Mouse (Mus musculus) left cerebral cortex, adult 18-20 months (tissue): ENCODE data around the gene Col11a2. TPM values are rescaled to one million over a fixed set of nuclear protein-coding genes. Genes with fewer than 3 reads are reported as not detected.
A peak's percentile ranks its signal among the peaks of the same experiment; 100 is the strongest.

Experiments used
- DNase-seq, 2 experiments: peaks; one replicate each; pipeline ENCODE4 v3.0.0; 2021 to 2022; ENCODE audit warnings: low spot score in 2 of 2, mixed read lengths in 1 of 2
- total RNA-seq, 2 experiments: library from RNA; stranded (reverse); gene quantifications; 2 replicates each; pipeline ENCODE4 v1.2.3; 2021

The Col11a2 gene
- total RNA-seq, 2 experiments from 2014 or later: 14.5 to 14.6 TPM

DNA sequence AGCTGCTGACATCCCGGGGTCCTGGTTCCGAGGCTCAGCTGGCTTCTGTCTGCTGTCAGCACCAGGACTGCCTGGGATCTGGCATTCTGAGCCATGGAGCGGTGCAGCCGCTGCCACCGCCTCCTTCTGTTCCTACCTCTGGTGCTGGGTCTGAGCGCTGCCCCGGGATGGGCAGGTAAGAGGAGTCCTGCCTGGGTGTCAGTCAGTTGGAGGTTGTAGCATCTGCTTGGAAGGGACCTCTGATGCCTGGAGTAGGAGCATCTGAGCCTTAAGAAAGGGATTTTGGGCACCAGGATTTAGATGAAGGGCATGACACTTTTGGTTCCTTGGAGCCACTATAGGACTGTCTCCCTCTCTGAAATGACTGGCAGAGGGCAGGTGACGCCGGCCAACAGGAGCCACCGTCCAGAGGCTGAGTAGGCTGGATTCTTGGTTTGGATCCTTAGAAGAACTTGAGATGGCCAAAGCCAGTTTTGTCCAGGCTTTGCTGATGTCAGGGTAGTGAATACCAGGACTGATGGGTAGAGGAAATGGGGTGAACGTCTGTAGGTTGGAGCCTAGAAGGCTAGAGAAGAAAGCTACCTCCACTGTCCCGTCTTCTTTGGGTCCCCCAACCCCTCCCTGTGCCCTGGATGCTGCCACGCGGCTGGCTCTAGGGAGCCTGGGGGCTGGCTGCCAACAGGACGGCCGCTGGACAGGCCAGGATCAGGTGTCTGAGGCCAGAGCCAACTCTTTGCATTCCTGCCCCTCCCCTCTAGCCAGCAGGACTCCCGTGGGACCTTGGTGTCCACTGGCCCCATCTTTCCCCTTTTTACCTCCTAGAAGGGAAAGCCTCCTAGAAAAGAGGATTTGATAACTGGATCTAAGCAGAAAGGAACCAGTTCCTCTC lies 569 bp downstream of the Col11a2 start:
- DNase-seq: no peak

DNA sequence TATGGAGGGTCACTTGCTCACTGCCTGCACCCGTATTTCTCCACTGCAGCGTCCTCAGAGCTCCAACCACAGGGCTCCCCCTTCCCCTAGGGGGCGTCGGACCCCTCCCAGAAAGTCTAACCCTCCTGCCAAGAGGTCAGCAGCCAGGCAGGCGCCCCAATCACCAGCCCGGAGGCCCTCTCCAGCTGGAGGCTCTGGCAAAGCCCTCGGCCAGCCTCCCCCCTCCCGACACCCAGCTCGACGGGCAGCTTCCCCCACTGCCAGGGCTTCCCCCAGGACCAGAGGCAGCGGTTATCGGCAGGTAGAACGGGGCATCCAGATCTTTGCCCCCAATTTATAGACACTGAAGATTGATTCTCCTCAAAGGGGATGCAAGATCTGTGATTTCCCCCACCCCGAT lies 6.7 kb downstream of the Col11a2 start:
- DNase-seq: no peak

DNA sequence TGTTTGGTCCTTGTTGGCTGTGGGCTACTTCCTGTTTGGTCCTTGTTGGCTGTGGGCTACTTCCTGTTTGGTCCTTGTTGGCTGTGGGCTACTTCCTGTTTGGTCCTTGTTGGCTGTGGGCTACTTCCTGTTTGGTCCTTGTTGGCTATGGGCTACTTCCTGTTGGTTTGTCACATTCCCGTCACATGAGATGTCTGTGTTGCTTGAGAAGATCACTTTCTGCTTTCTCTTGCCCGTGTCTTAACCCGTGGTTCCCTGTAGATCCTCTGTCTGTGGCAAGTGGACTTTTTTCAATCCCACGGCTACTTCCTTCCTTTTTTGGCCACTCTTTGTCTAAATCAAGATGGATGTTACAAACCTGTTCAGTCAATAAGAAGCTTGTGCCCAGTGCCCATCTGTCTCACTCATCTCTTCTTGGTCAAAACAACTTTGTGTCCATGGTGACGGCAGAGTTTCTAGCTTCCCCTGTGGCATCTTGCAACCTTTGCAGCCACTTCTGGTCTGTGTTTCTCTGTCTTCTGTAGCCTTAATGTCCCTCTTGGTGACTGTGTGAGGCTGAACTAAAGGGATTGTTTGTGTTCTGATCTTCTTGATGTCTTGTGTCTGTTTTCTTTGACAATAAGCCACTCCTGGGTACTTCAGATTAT lies 8.3 kb downstream of the Col11a2 start:
- DNase-seq: no peak

DNA sequence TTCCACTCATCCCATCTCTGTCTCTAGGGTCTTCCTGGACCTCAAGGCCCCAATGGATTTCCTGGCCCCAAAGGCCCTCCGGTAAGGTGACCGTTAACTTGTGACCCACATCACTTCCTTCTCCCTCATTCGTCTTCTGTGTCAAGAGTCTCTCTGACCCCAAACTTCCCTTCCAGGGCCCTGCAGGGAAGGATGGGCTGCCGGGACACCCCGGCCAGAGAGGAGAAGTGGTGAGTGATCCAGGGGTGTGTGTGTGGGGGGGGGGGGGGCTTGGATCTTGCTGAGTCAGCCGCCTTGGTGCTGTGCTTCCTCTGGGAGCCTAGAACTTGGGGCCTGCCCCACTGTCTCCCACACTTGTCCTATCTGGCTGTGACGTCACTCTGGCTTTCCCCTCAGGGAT lies 18.0 kb downstream of the Col11a2 start:
- no peak for DNase-seq

DNA sequence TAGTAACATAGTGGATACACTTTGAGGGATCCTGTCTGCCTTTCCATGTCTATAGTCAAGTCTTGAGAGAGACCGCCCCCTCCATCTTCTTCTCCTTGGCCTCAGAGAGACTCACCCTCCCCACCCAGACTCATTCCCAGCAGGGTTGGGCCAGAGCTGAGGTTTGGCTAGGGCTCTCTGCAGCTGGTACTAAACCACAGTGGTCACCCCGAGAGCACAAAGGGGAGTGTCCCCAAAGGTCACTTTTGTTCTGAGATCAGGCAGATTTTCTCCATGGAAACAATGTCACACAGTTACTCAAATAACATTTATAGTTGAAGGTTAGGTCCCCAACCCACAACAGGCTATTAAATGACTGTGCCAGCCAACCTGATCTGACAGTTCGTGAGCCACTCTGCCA lies 29.6 kb downstream of the Col11a2 start:
- DNase-seq: no peak

DNA sequence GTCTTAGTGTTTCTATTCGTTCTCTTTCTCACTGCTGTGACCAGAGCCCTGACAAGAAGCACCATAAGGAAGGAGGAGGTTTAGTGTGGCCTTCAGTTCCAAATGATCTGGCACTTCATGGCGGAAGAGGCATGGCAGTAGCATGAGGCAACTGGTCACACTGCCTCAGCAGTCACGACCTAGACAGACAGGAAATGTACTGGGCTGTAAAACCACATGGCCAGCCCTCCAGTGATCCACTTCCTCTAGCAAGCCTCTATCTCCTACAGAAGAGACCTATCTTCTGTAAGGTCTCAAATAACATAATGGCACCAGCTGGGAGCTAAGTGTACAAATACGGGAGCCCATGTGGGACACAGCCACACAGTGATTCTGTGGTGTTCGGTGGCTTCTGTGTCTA lies 32.9 kb downstream of the Col11a2 start:
- no peak for DNase-seq

DNA sequence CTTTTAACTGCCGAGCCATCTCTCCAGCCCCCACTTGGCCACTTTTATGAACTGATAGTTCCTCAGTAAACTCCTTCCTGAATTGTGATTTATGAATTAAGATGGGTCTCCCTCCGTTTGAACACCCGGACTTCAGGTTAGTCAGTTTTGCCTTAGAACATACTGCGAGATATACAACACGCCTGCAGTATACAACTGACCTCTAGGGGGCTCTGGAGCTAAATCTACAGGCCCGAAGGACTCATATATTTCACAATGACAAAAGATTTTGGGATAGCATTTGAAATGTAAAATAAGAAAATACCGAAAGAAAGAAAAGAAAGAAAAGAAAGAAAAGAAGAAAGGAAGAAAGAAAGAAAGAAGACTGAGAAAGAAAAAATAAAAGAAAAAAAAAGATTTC lies 36.0 kb downstream of the Col11a2 start:
- DNase-seq: peak; percentile 61 to 80

DNA sequence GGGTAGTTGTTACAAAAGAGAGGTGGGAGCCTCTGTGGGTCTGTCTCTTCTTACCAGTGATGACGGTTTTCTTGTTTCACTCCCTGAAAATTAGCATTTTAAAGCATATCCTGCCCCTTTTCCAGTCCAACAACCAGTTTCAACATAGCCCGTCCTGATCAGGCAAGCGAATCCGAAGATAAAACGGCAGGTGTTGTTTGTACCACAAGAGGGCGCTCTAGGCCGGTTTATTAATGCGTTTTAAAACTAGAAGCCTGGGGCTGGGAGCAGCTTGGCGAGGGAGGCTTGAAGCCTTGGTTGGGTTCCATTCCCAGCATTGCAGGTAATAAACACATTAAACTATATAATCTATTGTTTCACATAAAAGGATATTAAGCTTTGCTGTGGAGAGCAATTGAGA lies 38.3 kb downstream of the Col11a2 start:
- peak; percentile 57 to 70 for DNase-seq

DNA sequence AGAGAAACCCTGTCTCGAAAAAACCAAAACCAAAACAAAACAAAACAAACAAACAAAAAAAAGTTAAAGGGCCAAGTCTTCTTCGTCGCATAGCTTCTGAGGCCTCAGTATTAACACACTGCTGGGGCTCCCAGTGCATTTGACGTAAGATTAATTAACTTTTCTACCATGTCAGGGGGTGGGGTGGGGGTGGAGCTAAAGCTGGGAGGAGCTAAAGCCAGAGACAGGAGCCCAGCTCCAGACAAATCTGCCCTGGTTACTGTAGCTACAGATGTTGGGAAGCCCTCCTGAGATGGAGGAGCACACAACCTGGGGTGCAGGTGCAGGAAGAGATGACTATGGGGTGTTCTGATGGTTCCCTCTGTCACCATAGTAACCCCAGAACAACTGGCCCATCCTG lies 38.9 kb downstream of the Col11a2 start:
- no peak for DNase-seq

DNA sequence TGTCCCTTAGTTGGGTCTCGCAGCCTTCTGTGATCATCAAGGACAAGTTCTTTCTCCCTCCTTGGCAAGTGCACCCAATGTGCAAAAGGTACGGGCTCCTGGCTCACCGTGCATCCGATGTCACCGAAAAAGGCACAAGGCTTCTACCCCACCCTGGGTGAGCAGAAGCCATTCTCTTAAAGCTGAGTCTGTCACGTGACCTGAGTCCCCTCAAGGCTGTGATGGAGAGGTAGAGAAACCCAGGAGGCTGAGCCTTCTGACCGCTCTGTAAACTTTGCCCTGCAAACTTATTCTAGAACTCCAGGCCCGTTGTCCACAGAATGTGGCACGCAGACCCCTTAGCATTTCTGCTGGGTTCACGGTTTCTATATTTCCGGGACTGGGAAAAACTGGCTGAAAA lies 39.8 kb downstream of the Col11a2 start:
- DNase-seq: no peak

DNA sequence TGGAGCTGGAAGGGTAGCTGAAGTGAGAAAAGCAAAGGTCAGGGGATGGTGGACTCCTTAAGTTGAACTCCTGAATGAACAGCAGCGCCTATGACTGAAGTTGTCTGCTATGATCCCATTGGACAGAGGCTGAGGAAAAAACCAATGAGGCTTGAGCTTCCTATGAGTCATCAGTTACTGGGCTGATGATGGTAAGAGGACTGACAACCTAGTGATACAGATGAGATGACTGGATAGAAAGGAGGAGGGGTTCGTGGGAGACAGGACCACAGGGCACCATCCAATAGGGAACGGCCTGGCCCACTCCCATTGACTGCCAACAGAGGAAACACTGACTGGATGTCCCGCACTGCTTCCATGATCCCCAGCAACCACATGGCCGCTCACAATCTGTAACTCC lies 40.4 kb downstream of the Col11a2 start:
- peak in 1 of 2 experiments; percentile 11 for DNase-seq

DNA sequence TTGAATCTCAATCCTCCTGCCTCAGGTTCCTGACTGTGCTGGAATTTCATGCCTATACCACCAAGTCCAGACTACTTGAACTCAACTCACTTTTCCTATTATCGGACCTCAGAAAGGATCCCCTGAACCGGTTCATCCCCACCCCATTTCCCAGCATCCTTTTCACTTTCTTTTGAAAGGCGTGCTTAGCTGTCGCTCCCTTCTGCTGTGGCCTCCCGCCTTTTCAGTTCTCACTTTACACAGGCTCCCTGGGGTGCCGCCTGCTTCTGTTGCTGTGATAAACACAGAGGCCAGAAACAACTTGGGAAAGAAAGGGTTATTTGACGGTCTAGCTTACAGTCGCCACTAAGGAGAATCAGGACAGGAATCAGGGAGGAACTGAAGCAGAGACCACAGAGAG lies 43.9 kb downstream of the Col11a2 start:
- DNase-seq: no peak

DNA sequence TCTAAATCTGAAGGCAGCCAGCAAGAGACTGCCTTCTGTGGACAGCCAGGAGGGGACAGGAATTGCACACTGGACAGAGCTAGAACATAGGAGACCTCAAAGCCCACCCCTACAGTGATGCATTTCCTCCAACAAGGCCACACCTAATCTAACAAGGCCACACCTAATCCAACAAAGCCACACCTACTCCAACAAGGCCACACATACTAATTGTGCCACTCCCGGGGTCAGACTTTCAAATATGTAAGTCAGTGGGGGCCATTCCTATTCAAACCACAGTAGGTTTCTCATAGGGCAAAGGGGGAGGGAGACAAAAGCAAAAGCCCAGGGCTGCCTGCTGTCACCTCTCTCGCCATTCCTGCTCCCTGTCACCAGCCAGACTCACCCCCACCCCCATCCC lies 48.1 kb downstream of the Col11a2 start:
- DNase-seq: no peak

DNA sequence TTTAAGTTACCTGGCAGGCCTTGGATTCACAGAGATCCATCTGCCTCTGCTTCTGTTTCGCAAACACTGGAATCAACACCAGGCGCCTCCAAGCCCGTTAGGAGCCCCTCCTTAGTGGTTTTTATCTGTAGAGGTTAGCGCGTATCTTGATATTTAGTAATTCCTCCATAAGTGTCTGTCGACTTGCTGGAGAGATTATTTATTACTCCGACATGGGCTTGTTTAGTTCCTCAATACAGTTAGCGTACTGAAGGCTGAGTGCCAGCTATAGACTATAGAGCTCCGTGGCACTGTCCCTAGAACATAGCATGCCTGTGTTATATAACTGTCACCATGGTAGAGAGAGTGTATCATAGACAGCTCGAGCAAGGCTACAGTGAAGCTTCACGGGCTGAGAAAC lies 48.9 kb downstream of the Col11a2 start:
- DNase-seq: no peak

DNA sequence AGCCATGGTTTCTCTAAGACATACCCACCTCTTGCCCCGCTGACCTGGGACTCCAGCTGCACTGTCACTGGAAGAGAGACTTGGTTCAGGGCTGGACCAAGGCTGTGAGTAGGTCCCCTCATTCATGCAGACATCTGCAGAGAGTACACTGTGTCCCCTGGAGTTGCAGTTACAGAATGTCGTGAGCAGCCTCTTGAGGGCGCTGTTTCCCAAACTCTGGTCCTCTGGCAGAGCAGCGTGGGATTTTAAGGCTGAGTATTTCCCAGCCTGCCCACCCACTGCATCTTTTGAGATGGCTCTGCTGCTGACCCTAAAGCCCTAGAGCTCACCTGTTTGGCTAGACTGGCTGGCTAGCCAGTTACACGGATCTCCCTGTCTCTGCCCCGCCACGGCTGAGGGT lies 51.7 kb downstream of the Col11a2 start:
- DNase-seq: no peak

DNA sequence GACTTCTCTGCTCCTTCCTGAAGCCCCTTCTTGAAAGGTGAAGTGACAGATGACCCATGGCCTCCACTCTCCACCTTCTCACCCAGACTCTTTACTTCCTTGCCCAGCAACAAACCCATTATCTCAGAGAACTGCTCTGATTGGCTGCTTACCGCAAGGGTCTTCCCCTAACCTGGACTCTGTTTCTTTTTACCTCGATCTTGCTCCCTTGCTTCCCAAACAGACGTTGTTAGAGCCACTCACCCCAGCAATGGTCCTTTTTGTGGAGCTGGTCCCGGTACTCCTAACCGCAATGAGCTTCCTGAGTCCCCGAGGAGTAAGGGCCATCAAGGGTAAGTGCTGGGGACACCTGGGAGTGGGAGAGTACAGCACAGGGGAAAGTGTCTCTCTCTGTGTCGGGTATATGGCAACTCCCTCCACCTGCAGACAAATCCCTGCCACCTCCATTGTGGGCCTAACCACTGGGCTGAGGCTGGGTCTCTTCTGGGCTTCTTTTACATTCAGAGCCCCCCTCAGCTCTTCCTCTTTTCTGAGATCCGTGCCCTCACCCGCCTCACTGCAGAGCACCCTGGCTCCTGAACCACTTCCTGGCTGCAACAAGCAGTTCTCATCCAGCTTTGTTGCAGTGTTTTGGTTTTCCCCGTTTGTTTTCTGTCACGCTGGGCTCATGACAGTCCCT lies 53.1 kb downstream of the Col11a2 start, which contains the start of gene H2-Oa:
H2-Oa (plus strand) TSS at position 144 of the 679 bp plus-strand sequence.
- no peak for DNase-seq

DNA sequence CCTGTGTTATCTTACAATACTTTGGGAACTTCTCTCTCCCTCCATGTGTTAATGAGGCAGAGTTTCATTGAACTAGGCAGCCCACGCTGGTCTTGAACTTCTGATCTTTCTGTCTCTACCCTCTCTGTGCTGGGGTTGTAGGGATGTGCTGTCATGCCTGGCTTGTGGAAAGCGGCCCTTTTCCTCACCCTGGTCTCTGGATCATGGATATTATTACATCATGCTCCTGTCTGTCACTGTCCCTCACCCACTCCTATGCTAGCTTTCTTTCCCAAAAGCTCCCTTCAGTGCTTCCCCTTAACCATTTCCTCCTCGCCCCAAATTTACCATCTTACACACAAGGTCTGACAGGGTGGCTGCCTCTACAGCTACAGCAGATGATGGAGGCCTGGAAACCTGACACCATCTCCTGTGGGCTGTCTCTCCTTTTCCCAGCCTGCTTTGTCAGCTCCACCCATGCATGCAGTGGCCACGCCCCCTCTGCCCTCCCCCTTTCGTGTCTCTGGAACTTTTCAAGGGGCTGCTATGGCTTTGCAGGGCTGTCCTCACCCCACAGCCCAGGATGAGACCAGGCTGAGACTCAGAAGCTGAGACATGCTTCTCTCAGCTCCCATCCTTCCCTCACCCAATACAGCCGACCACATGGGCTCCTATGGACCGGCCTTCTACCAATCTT lies 54.1 kb downstream of the Col11a2 start:
- DNase-seq: no peak

DNA sequence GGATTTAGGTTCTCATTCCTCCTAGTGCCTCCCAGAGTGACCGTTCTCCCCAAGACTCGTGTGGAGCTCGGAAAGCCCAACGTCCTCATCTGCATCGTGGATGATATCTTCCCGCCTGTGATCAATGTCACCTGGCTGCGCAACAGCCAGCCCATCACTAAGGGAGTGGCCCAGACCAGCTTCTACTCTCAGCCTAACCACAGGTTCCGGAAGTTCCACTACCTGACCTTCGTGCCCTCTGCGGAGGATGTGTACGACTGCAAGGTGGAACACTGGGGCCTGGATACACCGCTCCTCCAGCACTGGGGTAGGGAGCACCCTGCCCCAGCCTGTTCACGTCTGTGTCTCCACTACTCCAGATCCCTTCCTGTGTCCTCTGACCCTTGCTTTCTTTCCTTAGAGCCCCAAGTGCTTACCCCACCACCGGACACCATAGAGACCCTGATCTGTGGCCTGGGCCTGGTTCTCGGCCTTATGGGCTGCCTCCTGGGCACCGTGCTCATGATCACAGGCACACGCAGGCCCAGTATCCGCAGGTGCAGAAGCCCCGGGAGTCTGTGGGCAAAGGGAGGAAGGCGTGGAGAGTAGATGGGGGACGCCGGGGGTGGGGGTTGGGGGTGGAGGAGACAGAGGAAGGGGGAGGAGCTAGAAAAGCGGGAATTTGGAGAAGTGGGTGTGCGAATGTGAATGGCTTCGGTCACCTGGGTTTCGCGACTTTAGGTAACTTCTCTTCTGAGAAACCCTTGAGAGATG lies 55.2 kb downstream of the Col11a2 start:
- DNase-seq: no peak

DNA sequence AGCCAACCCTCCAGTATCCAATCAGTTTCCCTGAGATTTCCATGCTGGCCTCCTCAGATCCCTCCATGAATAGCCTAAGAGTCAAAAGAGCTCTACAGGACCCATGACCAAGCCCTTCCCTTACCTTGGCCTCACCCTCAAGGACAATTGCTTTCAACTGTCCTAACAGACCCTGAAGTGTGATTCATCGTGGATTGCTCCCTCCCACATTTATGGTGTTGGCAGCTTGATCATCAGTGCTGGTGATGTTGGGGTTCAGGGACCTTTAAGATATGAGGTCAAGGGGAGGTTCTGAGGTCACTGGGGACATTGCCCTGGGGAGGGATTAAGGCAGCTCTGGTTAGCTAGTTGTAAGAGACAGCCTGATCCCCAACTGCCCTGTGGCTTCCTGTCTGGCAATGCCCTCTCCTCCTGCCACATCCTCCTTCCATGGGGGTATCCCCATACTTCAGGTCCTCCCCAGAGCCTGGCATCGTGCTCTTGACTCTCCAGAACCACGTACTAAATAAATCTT lies 57.3 kb downstream of the Col11a2 start:
- no peak for DNase-seq

DNA sequence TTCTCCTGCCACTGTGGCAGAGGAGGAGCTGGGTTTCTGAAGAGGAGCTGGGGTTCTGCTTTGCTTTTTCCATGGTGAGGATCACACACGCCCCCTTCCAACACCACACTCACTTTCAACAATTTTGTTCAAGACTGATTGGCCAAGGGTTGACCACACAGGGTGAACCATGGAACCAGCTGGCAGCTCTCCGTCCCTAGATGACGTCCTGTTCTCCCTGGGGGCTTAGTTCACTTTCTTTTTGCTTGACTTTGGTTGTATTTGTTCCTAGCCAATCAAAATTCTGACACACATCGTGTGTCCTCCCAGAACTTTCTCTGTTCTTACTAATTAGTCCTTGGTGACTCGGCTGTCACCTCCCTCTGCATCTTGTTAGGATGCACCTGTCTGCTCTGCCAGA lies 58.0 kb downstream of the Col11a2 start:
- no peak for DNase-seq
